Mouse (Mus musculus) megakaryocyte, embryonic 14.5 days (primary cell): ENCODE data around the gene Rbms3. TPM values are rescaled to one million over a fixed set of nuclear protein-coding genes. Genes with fewer than 3 reads are reported as not detected.

ENCODE experiments used
- H3K27me3 ChIP-seq: replicated peaks from 2 replicates; pipeline ENCODE3; 2012; ENCODE audit warnings: inconsistent platforms
- H3K36me3 ChIP-seq: replicated peaks from 2 replicates; pipeline ENCODE3; 2012; ENCODE audit warnings: low read length, inconsistent platforms, mixed read lengths
- H3K4me1 ChIP-seq: 2 replicates; pipeline ENCODE4 v1.6.1; 2012; ENCODE audit warnings: inconsistent platforms
- H3K4me3 ChIP-seq: replicated peaks from 2 replicates; pipeline ENCODE3; 2012; ENCODE audit warnings: moderate library complexity, mild to moderate bottlenecking, inconsistent platforms
- H3K9me3 ChIP-seq: 2 replicates; pipeline ENCODE4 v1.6.1; 2012; ENCODE audit warnings: inconsistent platforms
- FLI1 ChIP-seq: IDR thresholded peaks from 2 replicates; pipeline ENCODE4 v1.6.1; 2012; ENCODE audit warnings: low read length, inconsistent platforms, mixed read lengths
- GATA1 ChIP-seq: IDR thresholded peaks from 3 replicates; pipeline ENCODE4 v1.6.1; 2012; ENCODE audit warnings: mixed read lengths, low read length, inconsistent platforms, borderline replicate concordance
- polyA plus RNA-seq: library from polyadenylated mRNA; stranded (reverse); fragments of >175 nt; gene quantifications from 2 replicates; pipeline ENCODE4 v1.2.3, GENCODE M21; 2012; ENCODE audit warnings: low replicate concordance; ENCODE audit not compliant: insufficient read depth

Gene Rbms3
- polyA plus RNA-seq, 1 experiment, result not detected

DNA sequence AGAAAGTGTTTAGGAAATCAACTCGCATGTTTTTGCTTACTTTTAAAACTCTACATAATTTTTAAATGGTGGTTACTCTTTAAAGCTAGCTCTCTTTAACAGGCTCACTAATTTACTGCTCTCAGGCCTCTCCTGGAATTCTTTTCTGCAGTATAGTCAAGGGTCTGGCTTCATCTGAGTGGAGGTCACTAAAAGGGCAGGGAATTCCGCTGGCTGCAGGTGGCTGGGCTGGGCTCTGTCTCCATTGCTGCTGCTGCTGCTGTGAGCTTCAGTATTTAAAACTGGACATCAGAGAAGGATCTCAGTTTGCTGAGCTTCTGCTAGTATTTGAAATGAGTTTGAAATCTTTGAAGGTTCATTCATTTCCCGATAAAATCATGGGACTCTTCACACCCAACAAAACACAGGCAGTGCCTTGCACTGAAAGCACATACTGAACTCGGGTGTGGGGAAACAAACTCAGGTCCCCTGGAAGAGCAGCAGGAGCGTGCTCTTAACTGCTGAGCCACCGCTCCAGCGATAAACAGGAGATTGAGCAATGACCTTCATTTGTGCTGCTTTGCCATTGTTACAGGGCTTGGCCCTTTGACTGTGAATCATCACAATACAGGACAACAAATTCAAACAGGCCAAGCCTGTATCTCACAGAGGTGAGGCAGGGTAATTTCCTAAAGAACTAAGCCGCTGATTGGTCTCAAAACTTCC is 990.0 kb downstream of the Rbms3 start:
- H3K4me3 ChIP-seq, result no peak overlapping the region
- H3K4me1 ChIP-seq, result no peaks in the 10 kb centered on the region
- H3K36me3 ChIP-seq, result no peaks in the 10 kb centered on the region
- peaks cover 9% of the 10 kb centered on the region; the same call in 1 of the 2 replicates for H3K9me3 ChIP-seq
- H3K27me3 ChIP-seq, result no peaks in the 10 kb centered on the region
- TF ChIP-seq GATA1 (no peak), FLI1 (no peak)

- no peaks in the 10 kb centered on the region for H3K36me3 ChIP-seq
- peaks cover 22% of the 10 kb centered on the region for H3K9me3 ChIP-seq
- H3K27me3 ChIP-seq, result no peaks in the 10 kb centered on the region
- no peak for TF ChIP-seq FLI1
- TF ChIP-seq GATA1, result no peak
- H3K4me3 ChIP-seq, result no peak overlapping the region
- H3K4me1 ChIP-seq, result no peaks in the 10 kb centered on the region
Measured at GRCm38 (mm10) chr9:116633786-116634185, 995.9 kb downstream of the Rbms3 start.

DNA sequence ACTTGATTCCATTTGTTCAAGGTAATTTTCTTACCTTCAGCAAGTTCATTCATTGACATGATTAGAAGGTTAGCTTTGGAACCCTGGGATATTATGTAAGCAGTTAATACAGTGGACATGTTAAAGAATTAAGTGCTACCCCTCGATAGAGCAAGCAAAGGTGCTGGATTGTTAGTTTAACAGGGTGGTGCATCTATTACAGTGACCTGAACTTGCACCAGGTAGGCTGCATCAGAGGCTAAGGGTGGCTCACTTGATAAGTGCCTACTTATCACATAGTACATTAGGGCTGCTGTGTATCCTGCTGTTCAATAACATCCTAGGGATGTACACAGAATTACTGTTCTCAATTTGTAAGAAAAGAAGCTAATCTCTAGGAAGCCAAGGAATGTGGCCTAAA is 996.6 kb downstream of the Rbms3 start:
- TF ChIP-seq FLI1 (no peak), GATA1 (no peak)
- Histone ChIP-seq H3K4me1 (no peaks in the 10 kb centered on the region), H3K9me3 (peaks cover 27% of the 10 kb centered on the region), H3K27me3 (no peaks in the 10 kb centered on the region), H3K36me3 (no peaks in the 10 kb centered on the region), H3K4me3 (no peak overlapping the region)

- Histone ChIP-seq H3K4me1 (no peaks in the 10 kb centered on the region), H3K4me3 (no peak overlapping the region), H3K36me3 (no peaks in the 10 kb centered on the region), H3K27me3 (no peaks in the 10 kb centered on the region), H3K9me3 (peaks cover 27% of the 10 kb centered on the region)
- TF ChIP-seq FLI1 (no peak), GATA1 (no peak)
Measured at GRCm38 (mm10) chr9:116631816-116632215, 997.9 kb downstream of the Rbms3 start.

DNA sequence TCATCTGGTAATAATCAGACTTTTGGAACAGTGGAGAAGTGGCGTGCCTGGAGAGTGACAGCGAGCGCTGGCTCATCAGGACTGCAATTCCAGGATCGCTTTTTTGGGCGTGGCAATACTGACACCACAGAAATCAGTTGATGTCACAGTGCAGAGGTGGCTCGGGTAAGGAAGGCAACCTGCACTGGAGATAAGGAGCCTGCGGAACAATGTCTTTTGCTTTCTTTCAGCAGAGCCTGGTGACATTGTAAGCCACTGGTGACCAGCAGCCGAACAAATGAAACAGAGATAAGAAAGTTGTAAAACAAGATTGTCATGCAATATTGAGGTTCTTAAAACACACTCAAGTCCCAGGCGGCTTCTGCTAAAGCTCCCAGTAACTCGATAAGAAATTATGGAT is 998.9 kb downstream of the Rbms3 start:
- TF ChIP-seq FLI1 (no peak), GATA1 (no peak)
- Histone ChIP-seq H3K9me3 (peaks cover 20% of the 10 kb centered on the region), H3K4me3 (no peak overlapping the region), H3K4me1 (no peaks in the 10 kb centered on the region), H3K27me3 (no peaks in the 10 kb centered on the region), H3K36me3 (no peaks in the 10 kb centered on the region)

DNA sequence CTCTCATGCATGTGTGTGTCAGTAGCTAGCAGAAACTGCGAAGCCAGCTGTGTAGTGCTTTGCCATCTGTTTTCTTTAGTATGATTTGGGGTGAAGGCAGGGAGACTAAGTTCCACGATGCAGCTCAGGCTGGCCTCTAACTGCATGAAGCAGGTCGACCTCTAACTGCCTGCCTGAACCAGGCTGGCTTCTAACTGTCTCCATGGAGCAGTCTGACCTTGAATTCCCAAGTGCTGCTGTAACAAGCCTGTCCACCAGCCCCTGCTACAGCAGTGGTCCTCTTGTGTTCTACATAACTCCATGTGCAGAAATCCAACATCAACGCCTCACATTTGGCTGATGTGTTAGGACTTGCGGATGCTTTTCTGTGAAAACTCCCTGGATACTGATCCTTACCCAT is 1009.3 kb downstream of the Rbms3 start:
- no peak for TF ChIP-seq FLI1
- TF ChIP-seq GATA1, result no peak
- H3K9me3 ChIP-seq, result peaks cover 9% of the 10 kb centered on the region; the same call in 1 of the 2 replicates
- no peak overlapping the region for H3K4me3 ChIP-seq
- no peaks in the 10 kb centered on the region for H3K4me1 ChIP-seq
- no peaks in the 10 kb centered on the region for H3K36me3 ChIP-seq
- H3K27me3 ChIP-seq, result no peaks in the 10 kb centered on the region

DNA sequence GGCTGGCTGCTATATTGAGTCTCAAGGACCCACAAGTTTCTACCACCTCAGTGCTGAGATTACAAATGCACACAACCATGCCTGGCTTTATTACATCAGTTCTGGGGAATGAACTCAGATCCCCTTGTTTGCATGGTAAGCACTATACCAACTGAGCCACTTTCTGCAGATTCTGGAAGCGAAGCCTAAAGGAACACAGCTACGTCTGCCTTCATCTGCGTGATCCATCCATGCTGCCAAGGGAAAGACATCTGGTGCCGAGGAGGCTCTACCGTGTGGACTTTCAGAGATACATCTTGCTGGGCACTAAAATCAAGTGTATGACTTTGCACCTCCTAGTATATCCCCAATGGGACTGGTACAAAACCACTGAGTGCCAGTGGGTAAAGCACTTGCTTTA is 1010.8 kb downstream of the Rbms3 start:
- H3K4me1 ChIP-seq, result no peaks in the 10 kb centered on the region
- TF ChIP-seq GATA1 (no peak), FLI1 (no peak)
- H3K36me3 ChIP-seq, result no peaks in the 10 kb centered on the region
- H3K4me3 ChIP-seq, result no peak overlapping the region
- peaks cover 8% of the 10 kb centered on the region; the same call in 1 of the 2 replicates for H3K9me3 ChIP-seq
- H3K27me3 ChIP-seq, result no peaks in the 10 kb centered on the region

GRCm38 (mm10) chr9:116613276-116613675 is 1016.4 kb downstream of the Rbms3 start:
- no peak for TF ChIP-seq FLI1
- TF ChIP-seq GATA1, result no peak
- no peaks in the 10 kb centered on the region for H3K27me3 ChIP-seq
- H3K4me3 ChIP-seq, result peak overlapping the region; percentile 53
- H3K4me1 ChIP-seq, result no peaks in the 10 kb centered on the region
- no peaks in the 10 kb centered on the region for H3K36me3 ChIP-seq
- peaks cover 17% of the 10 kb centered on the region for H3K9me3 ChIP-seq

- no peaks in the 10 kb centered on the region for H3K36me3 ChIP-seq
- no peaks in the 10 kb centered on the region for H3K4me1 ChIP-seq
- H3K4me3 ChIP-seq, result peak overlapping the region; percentile 18
- no peak for TF ChIP-seq FLI1
- TF ChIP-seq GATA1, result no peak
- peaks cover 26% of the 10 kb centered on the region for H3K9me3 ChIP-seq
- no peaks in the 10 kb centered on the region for H3K27me3 ChIP-seq
Measured at GRCm38 (mm10) chr9:116596046-116596445, 1033.7 kb downstream of the Rbms3 start.

GRCm38 (mm10) chr9:116592486-116592885 is 1037.2 kb downstream of the Rbms3 start:
- Histone ChIP-seq H3K36me3 (no peaks in the 10 kb centered on the region), H3K4me3 (no peak overlapping the region), H3K9me3 (peaks cover 46% of the 10 kb centered on the region), H3K27me3 (no peaks in the 10 kb centered on the region), H3K4me1 (no peaks in the 10 kb centered on the region)
- TF ChIP-seq FLI1 (no peak), GATA1 (no peak)

GRCm38 (mm10) chr9:116591071-116591470 is 1038.6 kb downstream of the Rbms3 start:
- no peaks in the 10 kb centered on the region for H3K4me1 ChIP-seq
- no peaks in the 10 kb centered on the region for H3K36me3 ChIP-seq
- TF ChIP-seq GATA1 (no peak), FLI1 (no peak)
- H3K4me3 ChIP-seq, result no peak overlapping the region
- peaks cover 44% of the 10 kb centered on the region for H3K9me3 ChIP-seq
- no peaks in the 10 kb centered on the region for H3K27me3 ChIP-seq
